Mouse (Mus musculus) frontal cortex, postnatal 36 days (tissue): ENCODE data around the gene 4930438A08Rik.

Source experiments
- DNase-seq, 2 experiments: peaks; one replicate each; pipeline ENCODE4 v3.0.0; 2022; ENCODE audit warnings: low spot score in 2 of 2

The 4930438A08Rik gene

GRCm38 (mm10) chr11:58323570-58324340 is 49.2 kb downstream of the 4930438A08Rik start:
- no peak for DNase-seq

- no peak for DNase-seq
These were observed 50.1 kb downstream of the 4930438A08Rik start for GRCm38 (mm10) chr11:58324614-58325229.

DNA sequence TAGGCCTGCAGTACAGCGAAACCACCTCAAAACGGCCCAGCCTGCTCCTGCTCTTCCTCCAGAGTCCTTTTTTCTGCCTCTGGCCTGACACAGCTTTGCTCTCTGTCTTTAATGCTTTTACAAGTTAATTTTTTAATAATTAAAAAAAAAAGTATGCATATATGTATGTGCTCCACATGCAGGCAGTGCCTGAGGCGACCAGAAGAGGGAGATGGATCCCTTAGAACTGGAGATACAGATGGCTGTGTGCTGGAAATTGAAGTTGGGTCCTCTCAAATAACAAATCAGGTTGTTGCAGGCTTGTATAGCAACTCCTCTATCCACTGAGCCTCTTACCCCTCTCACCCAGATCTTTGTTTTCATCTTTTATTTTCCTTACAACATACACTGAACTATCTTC is 52.2 kb downstream of the 4930438A08Rik start:
- DNase-seq: no peak

- no peak for DNase-seq
These were observed 55.3 kb downstream of the 4930438A08Rik start for GRCm38 (mm10) chr11:58329906-58330275.

GRCm38 (mm10) chr11:58330276-58331148 is 55.9 kb downstream of the 4930438A08Rik start, which contains the start of the genes Zfp672 and Sh3bp5l:
Zfp672 (minus strand) TSS chr11:58330339.
Sh3bp5l (plus strand) TSS chr11:58330724.
- DNase-seq: peak; percentile 90 to 95

DNA sequence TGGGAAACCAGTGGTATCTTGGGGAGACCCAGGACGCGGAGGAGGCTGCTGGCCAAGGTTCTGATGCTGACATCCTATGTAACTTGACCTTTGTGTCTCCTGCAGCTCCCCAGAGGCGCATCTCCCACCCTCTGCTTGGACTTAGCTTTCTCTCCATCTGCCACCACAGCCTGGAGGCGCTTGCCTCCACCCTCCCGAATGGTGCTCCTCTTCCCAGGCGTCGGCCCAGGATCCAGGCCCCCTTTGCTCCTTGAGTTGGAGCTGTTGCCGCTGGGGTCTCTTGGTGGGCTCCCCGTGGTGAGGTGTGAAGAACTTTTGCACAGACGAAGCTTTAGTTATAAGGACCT is 56.5 kb downstream of the 4930438A08Rik start:
- no peak for DNase-seq

DNA sequence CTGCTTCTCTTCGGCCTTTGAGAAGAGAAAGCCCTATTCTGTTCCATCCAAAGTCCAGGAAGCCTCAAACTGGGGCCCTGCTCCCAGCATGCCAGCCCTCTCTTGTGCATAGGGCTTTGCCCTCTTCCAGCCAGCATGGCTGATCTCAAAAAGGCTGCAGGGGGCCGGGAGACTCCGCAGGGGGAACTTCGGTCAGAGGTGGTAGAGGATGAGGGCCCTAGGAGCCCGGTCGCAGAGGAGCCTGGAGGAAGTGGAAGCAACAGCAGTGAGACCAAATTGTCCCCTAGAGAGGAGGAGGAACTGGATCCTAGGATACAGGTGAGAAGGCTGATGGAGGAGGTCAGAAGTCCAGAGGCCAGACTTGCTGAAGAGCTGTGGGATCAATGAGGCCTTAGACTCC is 56.9 kb downstream of the 4930438A08Rik start:
- DNase-seq: no peak

GRCm38 (mm10) chr11:58334746-58335145 is 60.1 kb downstream of the 4930438A08Rik start:
- no peak for DNase-seq
